Mouse (Mus musculus): ENCODE data around the gene Tbx18. TPM values are rescaled to one million over a fixed set of nuclear protein-coding genes. Genes with fewer than 3 reads are reported as not detected.

The Tbx18 gene
- total and polyA plus RNA-seq, 3 experiments, result 1.9 to 4.4 (median 4.0) TPM

DNA sequence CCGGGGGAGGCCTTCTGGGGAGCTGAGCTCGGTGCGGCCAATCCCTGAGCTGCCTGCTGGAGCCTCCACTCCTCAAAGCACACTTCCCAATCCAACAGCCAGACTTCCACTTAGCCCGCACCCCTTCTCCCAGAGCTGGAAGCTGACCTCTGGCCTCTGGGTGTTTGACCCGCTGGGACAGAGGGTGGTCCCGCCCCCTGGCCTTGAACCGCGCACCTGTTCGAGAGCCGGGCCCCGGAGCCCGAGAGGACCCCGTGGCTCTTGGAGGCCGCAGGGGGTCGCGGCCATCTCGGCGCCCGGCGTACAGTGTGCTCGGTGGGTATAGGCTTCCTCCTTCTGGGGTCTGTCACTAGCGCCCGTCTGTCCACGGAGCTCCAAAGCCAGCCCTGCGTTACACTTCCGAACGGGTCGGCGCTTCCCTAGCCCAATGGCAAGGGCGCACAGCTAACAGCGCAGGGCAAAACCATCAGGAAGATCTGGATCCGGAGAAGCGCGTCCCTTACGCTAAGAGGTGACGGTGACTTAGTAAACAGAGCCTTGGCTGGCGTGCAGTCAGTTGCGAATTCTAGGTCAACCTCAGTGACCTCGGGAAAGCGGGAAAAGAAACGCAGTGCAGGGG is 8.6 kb upstream of the Tbx18 start:
- Histone ChIP-seq H3K4me1 (ENCODE audit: control insufficient read depth, insufficient read depth, low read length) (no peaks in the 10 kb centered on the region), H3K36me3 (ENCODE audit: control insufficient read depth, insufficient read depth, low read length) (no peaks in the 10 kb centered on the region), H3K4me3 (peak overlapping the region; percentile 30), H3K9ac (ENCODE audit: low read depth, low read length) (no peak overlapping the region), H3K27ac (peak overlapping the region; percentile 31; the same call in 1 of the 2 replicates), H3K27me3 (ENCODE audit: control insufficient read depth, insufficient read depth, low read length) (peaks cover 11% of the 10 kb centered on the region; the same call in 1 of the 2 replicates), H3K79me2 (replicated peaks; ENCODE audit: control insufficient read depth, insufficient read depth, low read length) (no peaks in the 10 kb centered on the region)
- TF ChIP-seq CTCF (IDR thresholded peaks at IDR 0.05) (no peak), POLR2A (IDR thresholded peaks at IDR 0.05; ENCODE audit: insufficient read depth, low read depth, low read length) (no peak), EP300 (IDR thresholded peaks at IDR 0.05; ENCODE audit: insufficient read depth, low read depth, low read length) (no peak)
- DNase-seq, result peak in 1 of 2 experiments; percentile 33
- WGBS, result 5% methylated on average over 41 of the region's 41 CpGs
- intact Hi-C loops (cut with DNase I), result loop anchor here (5.0 to 10.0 kb wide), 3 partner anchors 105 to 335 kb away; no protein-coding TSS in a partner anchor

DNA sequence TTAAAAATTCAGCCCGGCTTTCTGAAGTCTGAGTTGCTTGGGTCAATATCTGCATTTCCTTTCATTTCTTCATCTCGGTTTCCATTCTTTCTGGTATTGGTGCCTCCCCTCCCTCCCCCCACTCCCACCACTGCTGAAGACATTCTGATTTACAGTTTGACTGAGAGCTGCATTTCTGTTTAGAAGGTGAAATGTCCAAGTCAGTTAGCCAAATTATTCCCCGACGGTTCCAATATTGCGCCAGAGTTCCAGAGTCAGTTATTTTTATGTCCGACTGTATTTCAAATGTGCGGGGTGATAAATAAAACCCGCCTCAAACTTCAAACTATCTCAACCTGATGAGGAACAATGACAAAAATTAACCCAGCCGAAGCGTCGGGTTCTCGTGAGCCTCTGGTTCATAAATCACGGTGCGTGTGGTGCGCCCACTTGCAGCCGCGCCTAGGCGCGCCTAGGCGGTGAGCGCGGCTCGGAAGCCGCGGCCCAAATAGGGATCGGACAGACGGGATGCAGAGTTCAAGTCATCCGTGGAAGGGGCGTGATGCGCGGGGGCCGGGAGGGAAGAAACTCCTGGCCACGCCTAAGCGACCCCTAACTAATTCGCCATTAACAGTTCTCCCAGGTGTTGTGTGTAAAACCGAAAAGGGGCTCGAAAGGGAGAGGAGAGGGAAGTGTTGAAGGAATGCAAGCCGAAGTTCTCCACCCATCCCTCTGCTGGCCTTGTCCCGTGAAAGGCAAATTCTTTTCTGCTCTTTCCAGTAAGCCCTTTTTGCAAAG is 7.9 kb upstream of the Tbx18 start:
- H3K27me3 ChIP-seq (ENCODE audit: control insufficient read depth, insufficient read depth, low read length), result peaks cover 11% of the 10 kb centered on the region; the same call in 1 of the 2 replicates
- H3K79me2 ChIP-seq (replicated peaks; ENCODE audit: control insufficient read depth, insufficient read depth, low read length), result no peaks in the 10 kb centered on the region
- WGBS, result 3% methylated on average over 39 of the region's 39 CpGs
- intact Hi-C loops (cut with DNase I), result loop anchor here (10.0 kb wide), 2 partner anchors 106 to 336 kb away; no protein-coding TSS in a partner anchor
- peak overlapping the region; percentile 30 for H3K4me3 ChIP-seq
- TF ChIP-seq POLR2A (IDR thresholded peaks at IDR 0.05; ENCODE audit: insufficient read depth, low read depth, low read length), result no peak
- no peak for TF ChIP-seq EP300 (IDR thresholded peaks at IDR 0.05; ENCODE audit: insufficient read depth, low read depth, low read length)
- TF ChIP-seq CTCF (IDR thresholded peaks at IDR 0.05), result no peak
- DNase-seq, result peak in 1 of 2 experiments; percentile 37
- H3K9ac ChIP-seq (ENCODE audit: low read depth, low read length), result no peak overlapping the region
- no peaks in the 10 kb centered on the region for H3K36me3 ChIP-seq (ENCODE audit: control insufficient read depth, insufficient read depth, low read length)
- no peak overlapping the region for H3K27ac ChIP-seq
- H3K4me1 ChIP-seq (ENCODE audit: control insufficient read depth, insufficient read depth, low read length), result no peaks in the 10 kb centered on the region

DNA sequence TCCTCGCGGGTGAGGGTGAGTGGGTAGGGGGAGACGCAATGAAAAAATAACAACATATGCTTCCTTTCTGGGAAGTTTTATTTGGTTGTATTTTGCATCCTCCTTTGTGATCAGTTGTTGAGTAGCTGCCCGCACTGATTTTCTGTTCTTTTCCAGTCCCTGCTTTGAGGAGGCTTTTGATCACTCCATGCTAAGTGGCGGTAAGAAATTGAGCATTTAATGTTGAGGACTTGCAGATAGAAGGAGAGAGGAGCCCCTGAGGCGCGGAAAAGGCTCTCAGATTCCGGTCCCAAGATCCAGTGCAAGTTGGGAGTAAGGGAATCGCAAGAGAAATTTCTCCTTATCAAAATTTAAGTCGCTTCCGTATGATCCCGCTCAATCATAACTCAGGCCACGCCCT is 7.1 kb upstream of the Tbx18 start:
- H3K27me3 ChIP-seq (ENCODE audit: control insufficient read depth, insufficient read depth, low read length), result peaks cover 9% of the 10 kb centered on the region; the same call in 1 of the 2 replicates
- no peak for DNase-seq

DNA sequence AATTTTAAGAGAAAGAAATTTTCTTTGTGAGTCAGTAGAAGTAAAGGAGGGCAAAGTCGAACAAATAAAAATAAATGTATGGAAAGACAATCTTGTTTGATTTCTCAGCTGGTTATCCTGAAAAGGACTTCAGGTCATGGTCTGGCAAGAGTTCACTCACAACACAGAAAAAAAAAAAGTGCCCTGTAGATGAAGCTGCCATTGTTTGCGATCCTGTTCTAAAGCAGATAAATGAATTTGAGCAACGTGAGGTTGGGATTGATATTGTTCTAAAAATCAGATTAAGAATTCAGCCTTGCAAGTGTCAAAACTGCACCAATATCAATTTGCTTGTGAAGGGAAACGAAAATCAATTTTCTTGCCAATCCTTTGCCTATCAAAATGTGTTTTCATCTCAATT is 6.2 kb upstream of the Tbx18 start:
- TF ChIP-seq EP300 (IDR thresholded peaks at IDR 0.05; ENCODE audit: insufficient read depth, low read depth, low read length), result no peak
- TF ChIP-seq CTCF (IDR thresholded peaks at IDR 0.05), result no peak
- no peak for TF ChIP-seq POLR2A (IDR thresholded peaks at IDR 0.05; ENCODE audit: insufficient read depth, low read depth, low read length)

More for the DNA sequence above, 7.1 kb upstream of the Tbx18 start:
- intact Hi-C loops (cut with DNase I), result loop anchor here (10.0 kb wide), 2 partner anchors 107 to 337 kb away; no protein-coding TSS in a partner anchor
- H3K36me3 ChIP-seq (ENCODE audit: control insufficient read depth, insufficient read depth, low read length), result no peaks in the 10 kb centered on the region
- H3K4me1 ChIP-seq (ENCODE audit: control insufficient read depth, insufficient read depth, low read length), result no peaks in the 10 kb centered on the region
- no peaks in the 10 kb centered on the region for H3K79me2 ChIP-seq (replicated peaks; ENCODE audit: control insufficient read depth, insufficient read depth, low read length)
- H3K9ac ChIP-seq (ENCODE audit: low read depth, low read length), result no peak overlapping the region
- TF ChIP-seq EP300 (IDR thresholded peaks at IDR 0.05; ENCODE audit: insufficient read depth, low read depth, low read length) (no peak), CTCF (IDR thresholded peaks at IDR 0.05) (no peak), POLR2A (IDR thresholded peaks at IDR 0.05; ENCODE audit: insufficient read depth, low read depth, low read length) (no peak)
- no peak overlapping the region for H3K4me3 ChIP-seq
- no peak overlapping the region for H3K27ac ChIP-seq
- 13% methylated on average over 13 of the region's 13 CpGs for WGBS

DNA sequence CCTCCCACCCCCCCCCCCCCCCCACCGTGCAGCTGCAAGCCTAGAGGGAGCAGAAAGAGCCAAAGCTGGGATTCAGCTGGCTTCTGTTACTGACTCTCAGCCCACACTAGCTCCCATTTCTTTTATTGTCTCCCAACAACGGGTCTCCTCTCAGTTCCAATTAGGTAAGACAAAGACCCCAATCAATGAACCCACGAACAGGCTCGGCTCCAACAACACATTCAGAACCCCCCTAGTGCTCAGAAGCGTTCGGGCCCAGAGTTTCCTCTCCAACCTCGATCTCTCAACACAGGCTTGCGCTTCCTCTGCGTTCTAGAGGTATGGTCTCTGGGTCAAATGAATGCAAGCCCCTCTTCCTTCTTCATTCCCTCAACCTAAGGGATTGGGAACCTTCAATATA is 4.0 kb upstream of the Tbx18 start:
- Histone ChIP-seq H3K9ac (ENCODE audit: low read depth, low read length) (no peak overlapping the region), H3K79me2 (replicated peaks; ENCODE audit: control insufficient read depth, insufficient read depth, low read length) (no peaks in the 10 kb centered on the region), H3K4me1 (ENCODE audit: control insufficient read depth, insufficient read depth, low read length) (no peaks in the 10 kb centered on the region), H3K27me3 (ENCODE audit: control insufficient read depth, insufficient read depth, low read length) (peaks cover 16% of the 10 kb centered on the region), H3K27ac (no peak overlapping the region), H3K36me3 (ENCODE audit: control insufficient read depth, insufficient read depth, low read length) (no peaks in the 10 kb centered on the region; the same call in 1 of the 2 replicates), H3K4me3 (no peak overlapping the region)
- TF ChIP-seq EP300 (IDR thresholded peaks at IDR 0.05; ENCODE audit: insufficient read depth, low read depth, low read length) (no peak), CTCF (IDR thresholded peaks at IDR 0.05) (no peak), POLR2A (IDR thresholded peaks at IDR 0.05; ENCODE audit: insufficient read depth, low read depth, low read length) (no peak)
- WGBS, result 36% methylated on average over 9 of the region's 9 CpGs
- intact Hi-C loops (cut with DNase I), result loop anchor here (10.0 kb wide), 2 partner anchors 110 to 340 kb away; no protein-coding TSS in a partner anchor
- no peak for DNase-seq

More for the DNA sequence above, 6.2 kb upstream of the Tbx18 start:
- H3K4me1 ChIP-seq (ENCODE audit: control insufficient read depth, insufficient read depth, low read length), result no peaks in the 10 kb centered on the region
- H3K4me3 ChIP-seq, result no peak overlapping the region
- WGBS, result 35% methylated on average over 4 of the region's 4 CpGs
- intact Hi-C loops (cut with DNase I), result loop anchor here (10.0 kb wide), 2 partner anchors 108 to 338 kb away; no protein-coding TSS in a partner anchor
- H3K79me2 ChIP-seq (replicated peaks; ENCODE audit: control insufficient read depth, insufficient read depth, low read length), result no peaks in the 10 kb centered on the region
- no peaks in the 10 kb centered on the region for H3K36me3 ChIP-seq (ENCODE audit: control insufficient read depth, insufficient read depth, low read length)
- no peak for DNase-seq
- H3K27ac ChIP-seq, result no peak overlapping the region
- no peak overlapping the region for H3K9ac ChIP-seq (ENCODE audit: low read depth, low read length)
- peaks cover 10% of the 10 kb centered on the region; the same call in 1 of the 2 replicates for H3K27me3 ChIP-seq (ENCODE audit: control insufficient read depth, insufficient read depth, low read length)
